Mouse (Mus musculus): ENCODE results near the gene Ppp1r18. TPM values are rescaled to one million over a fixed set of nuclear protein-coding genes. Genes with fewer than 3 reads are reported as not detected.

The Ppp1r18 gene
- polyA plus RNA-seq, 1 experiment from 2014 or later = 22.2 TPM

MicroRNA genes within 50 kb of the gene (microRNA counts, 519-probe panel; counts per million panel counts)
- not detected for microRNA mmu-miR-1894-3p
- microRNA mmu-miR-1894-5p = not detected

Small RNAs within 50 kb of the gene (microRNA-seq; reads per million reads assigned to microRNA genes)
- gene Gm28033 = 1.5 reads per million
- gene Mir1894 = not detected

Other genes starting within 250 kb of the Ppp1r18 start
- not detected in 2 replicates for gene Gm9573, start 239.0 kb upstream of the Ppp1r18 start, polyA plus RNA-seq (2016; fragmentation: Nextera tagmentation; extraction: Ambion mirVana)
- 0.52 and 0.60 TPM in 2 replicates for gene Mucl3, start 221.9 kb upstream of the Ppp1r18 start, polyA plus RNA-seq (2016; fragmentation: Nextera tagmentation; extraction: Ambion mirVana)
- 17.5 and 18.6 TPM in 2 replicates for gene Vars2, start 198.0 kb upstream of the Ppp1r18 start, polyA plus RNA-seq (2016; fragmentation: Nextera tagmentation; extraction: Ambion mirVana)
- gene Gtf2h4, start 191.9 kb upstream of the Ppp1r18 start, polyA plus RNA-seq (2016; fragmentation: Nextera tagmentation; extraction: Ambion mirVana) = 34.7 and 43.5 TPM in 2 replicates
- gene Ddr1, start 161.0 kb upstream of the Ppp1r18 start, polyA plus RNA-seq (2016; fragmentation: Nextera tagmentation; extraction: Ambion mirVana) = 109 and 158 TPM in 2 replicates
- 13.2 and 16.8 TPM in 2 replicates for gene Ier3, start 43.9 kb upstream of the Ppp1r18 start, polyA plus RNA-seq (2016; fragmentation: Nextera tagmentation; extraction: Ambion mirVana)
- 66.2 and 71.7 TPM in 2 replicates for gene Flot1, start 42.4 kb upstream of the Ppp1r18 start, polyA plus RNA-seq (2016; fragmentation: Nextera tagmentation; extraction: Ambion mirVana)
- gene Tubb5, start 27.3 kb upstream of the Ppp1r18 start, polyA plus RNA-seq (2016; fragmentation: Nextera tagmentation; extraction: Ambion mirVana) = 911 and 1,091 TPM in 2 replicates
- gene Mdc1, start 24.1 kb upstream of the Ppp1r18 start, polyA plus RNA-seq (2016; fragmentation: Nextera tagmentation; extraction: Ambion mirVana) = 25.3 and 29.1 TPM in 2 replicates
- 56.5 and 58.3 TPM in 2 replicates for gene Nrm, start 4.3 kb upstream of the Ppp1r18 start, polyA plus RNA-seq (2016; fragmentation: Nextera tagmentation; extraction: Ambion mirVana)
- 34.8 and 44.5 TPM in 2 replicates for gene Dhx16, start 14.2 kb downstream of the Ppp1r18 start, polyA plus RNA-seq (2016; fragmentation: Nextera tagmentation; extraction: Ambion mirVana)
- gene 2310061I04Rik, start 31.8 kb downstream of the Ppp1r18 start, polyA plus RNA-seq (2016; fragmentation: Nextera tagmentation; extraction: Ambion mirVana) = 23.8 and 26.7 TPM in 2 replicates
- 59.4 and 78.6 TPM in 2 replicates for gene Atat1, start 44.5 kb downstream of the Ppp1r18 start, polyA plus RNA-seq (2016; fragmentation: Nextera tagmentation; extraction: Ambion mirVana)
- 99.5 and 111 TPM in 2 replicates for gene Mrps18b, start 50.8 kb downstream of the Ppp1r18 start, polyA plus RNA-seq (2016; fragmentation: Nextera tagmentation; extraction: Ambion mirVana)
- gene Ppp1r10, start 50.8 kb downstream of the Ppp1r18 start, polyA plus RNA-seq (2016; fragmentation: Nextera tagmentation; extraction: Ambion mirVana) = 37.6 and 45.2 TPM in 2 replicates
- 81.6 and 81.8 TPM in 2 replicates for gene Abcf1, start 104.2 kb downstream of the Ppp1r18 start, polyA plus RNA-seq (2016; fragmentation: Nextera tagmentation; extraction: Ambion mirVana)
- 47.2 and 49.8 TPM in 2 replicates for gene Gnl1, start 114.3 kb downstream of the Ppp1r18 start, polyA plus RNA-seq (2016; fragmentation: Nextera tagmentation; extraction: Ambion mirVana)
- 21.9 and 30.5 TPM in 2 replicates for gene Prr3, start 114.6 kb downstream of the Ppp1r18 start, polyA plus RNA-seq (2016; fragmentation: Nextera tagmentation; extraction: Ambion mirVana)
- 2.5 and 2.6 TPM in 2 replicates for gene H2-T24, start 155.0 kb downstream of the Ppp1r18 start, polyA plus RNA-seq (2016; fragmentation: Nextera tagmentation; extraction: Ambion mirVana)
- 1.2 and 3.4 TPM in 2 replicates for gene H2-T23, start 167.3 kb downstream of the Ppp1r18 start, polyA plus RNA-seq (2016; fragmentation: Nextera tagmentation; extraction: Ambion mirVana)
- 4.4 and 7.2 TPM in 2 replicates for gene H2-T22, start 177.2 kb downstream of the Ppp1r18 start, polyA plus RNA-seq (2016; fragmentation: Nextera tagmentation; extraction: Ambion mirVana)
- gene Gm6034, start 177.4 kb downstream of the Ppp1r18 start, polyA plus RNA-seq (2016; fragmentation: Nextera tagmentation; extraction: Ambion mirVana) = not detected in 2 replicates
- gene Gm11127, start 192.8 kb downstream of the Ppp1r18 start, polyA plus RNA-seq (2016; fragmentation: Nextera tagmentation; extraction: Ambion mirVana) = not detected in 2 replicates

Measured in heart, embryonic 10.5 days (tissue).